Mouse (Mus musculus) hindbrain, embryonic 12.5 days (tissue): ENCODE measurements around the gene Ccdc61. TPM values are rescaled to one million over a fixed set of nuclear protein-coding genes. Genes with fewer than 3 reads are reported as not detected.

ENCODE experiments used
- ATAC-seq: fragments of 200-750 bp; cut with Nextera tagmentation; 2 replicates; pipeline ENCODE4 v1.8.0; 2017; ENCODE audit warnings: moderate TSS enrichment; ENCODE audit not compliant: low FRiP score
- H3K27ac ChIP-seq: fragments of 300-500 bp; sonication (generic); 2 replicates; pipeline ENCODE4 v1.5.1; 2016; ENCODE audit warnings: mild to moderate bottlenecking
- H3K27me3 ChIP-seq: fragments of 300-500 bp; sonication (generic); 2 replicates; pipeline ENCODE4 v1.6.1; 2016; ENCODE audit warnings: mild to moderate bottlenecking
- H3K36me3 ChIP-seq: fragments of 300-500 bp; sonication (generic); 2 replicates; pipeline ENCODE4 v1.6.1; 2016; ENCODE audit warnings: mild to moderate bottlenecking
- H3K4me1 ChIP-seq: fragments of 300-500 bp; sonication (generic); 2 replicates; pipeline ENCODE4 v1.6.1; 2016
- H3K4me2 ChIP-seq: fragments of 300-500 bp; sonication (generic); replicated peaks from 2 replicates; pipeline ENCODE4 v1.6.1; 2016; ENCODE audit warnings: mild to moderate bottlenecking
- H3K4me3 ChIP-seq: fragments of 300-500 bp; sonication (generic); 2 replicates; pipeline ENCODE4 v1.5.1; 2016; ENCODE audit warnings: mild to moderate bottlenecking
- H3K9ac ChIP-seq: fragments of 300-500 bp; sonication (generic); 2 replicates; pipeline ENCODE4 v1.6.1; 2016; ENCODE audit warnings: mild to moderate bottlenecking, moderate library complexity
- H3K9me3 ChIP-seq: fragments of 300-500 bp; sonication (generic); replicated peaks from 2 replicates; pipeline ENCODE4 v1.6.1; 2016; ENCODE audit warnings: mild to moderate bottlenecking
- WGBS: fragments of 180-500 bp; shearing (Covaris S2); methylation state at CpG from one replicate; pipeline ENCODE4 v1.1.7; 2016; 5-methylcytosine and 5-hydroxymethylcytosine counted together
- polyA plus RNA-seq: library from polyadenylated mRNA; unstranded; fragments of >200 nt; fragmentation: Nextera tagmentation; extraction: Ambion mirVana; gene quantifications from 2 replicates; pipeline ENCODE4 v1.2.1, GENCODE M21; 2016

Ccdc61 gene
- polyA plus RNA-seq, 1 experiment from 2014 or later, result 31.9 TPM

DNA sequence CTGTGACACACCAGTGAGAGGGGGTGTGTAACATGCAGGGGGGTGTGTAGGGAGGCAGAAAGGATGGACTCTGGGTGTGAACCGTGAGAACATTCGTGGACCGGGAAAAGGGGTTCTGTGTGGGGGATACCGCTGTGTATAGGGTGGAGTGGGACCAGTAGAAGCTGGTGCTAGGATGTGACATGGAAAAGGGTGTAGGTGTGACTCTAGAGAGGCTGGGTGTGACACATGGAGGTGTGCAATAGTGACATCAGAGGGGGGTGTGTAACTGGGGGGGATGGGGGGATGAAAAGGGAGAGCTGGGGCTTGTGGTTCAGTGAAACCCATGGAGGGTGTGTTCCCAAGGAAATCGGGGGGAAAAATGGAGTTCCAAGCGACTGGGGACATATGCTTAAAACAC, 16.7 kb upstream of the Ccdc61 start:
- peak overlapping the region; percentile 83 for H3K4me2 ChIP-seq
- peak overlapping the region; percentile 95 for H3K27ac ChIP-seq
- peak overlapping the region; percentile 100 for H3K9ac ChIP-seq
- WGBS, result 54% methylated on average over 6 of the region's 6 CpGs
- H3K4me3 ChIP-seq, result peak overlapping the region; percentile 93
- no peaks in the 10 kb centered on the region for H3K36me3 ChIP-seq
- no peaks in the 10 kb centered on the region for H3K9me3 ChIP-seq
- ATAC-seq, result no peak
- H3K4me1 ChIP-seq, result peaks cover 72% of the 10 kb centered on the region
- H3K27me3 ChIP-seq, result peaks cover 13% of the 10 kb centered on the region

GRCm38 (mm10) chr7:18926041-18926790, 16.0 kb upstream of the Ccdc61 start:
- Histone ChIP-seq H3K9ac (peak overlapping the region; percentile 100), H3K4me2 (peak overlapping the region; percentile 83), H3K27me3 (peaks cover 13% of the 10 kb centered on the region), H3K4me3 (peak overlapping the region; percentile 93), H3K4me1 (peaks cover 72% of the 10 kb centered on the region), H3K36me3 (no peaks in the 10 kb centered on the region), H3K27ac (peak overlapping the region; percentile 95), H3K9me3 (no peaks in the 10 kb centered on the region)
- peak; percentile 11 for ATAC-seq
- 3% methylated on average over 33 of the region's 42 CpGs for WGBS

GRCm38 (mm10) chr7:18925162-18925938, 15.1 kb upstream of the Ccdc61 start, which contains the start of gene Nova2:
Nova2 (plus strand) TSS chr7:18925888.
- Histone ChIP-seq H3K27ac (peak within 1 kb of the TSS; percentile 95), H3K9ac (peak within 1 kb of the TSS; percentile 100), H3K4me3 (peak within 1 kb of the TSS; percentile 93), H3K9me3 (no peaks in the 10 kb centered on the region), H3K4me2 (peak within 1 kb of the TSS; percentile 83), H3K4me1 (peaks cover 72% of the 10 kb centered on the region), H3K27me3 (peaks cover 13% of the 10 kb centered on the region), H3K36me3 (no peaks in the 10 kb centered on the region)
- peak; percentile 87 for ATAC-seq
- WGBS, result under 1% methylated on average over 28 of the region's 45 CpGs

GRCm38 (mm10) chr7:18924321-18924720, 14.1 kb upstream of the Ccdc61 start:
- H3K9ac ChIP-seq, result no peak overlapping the region

DNA sequence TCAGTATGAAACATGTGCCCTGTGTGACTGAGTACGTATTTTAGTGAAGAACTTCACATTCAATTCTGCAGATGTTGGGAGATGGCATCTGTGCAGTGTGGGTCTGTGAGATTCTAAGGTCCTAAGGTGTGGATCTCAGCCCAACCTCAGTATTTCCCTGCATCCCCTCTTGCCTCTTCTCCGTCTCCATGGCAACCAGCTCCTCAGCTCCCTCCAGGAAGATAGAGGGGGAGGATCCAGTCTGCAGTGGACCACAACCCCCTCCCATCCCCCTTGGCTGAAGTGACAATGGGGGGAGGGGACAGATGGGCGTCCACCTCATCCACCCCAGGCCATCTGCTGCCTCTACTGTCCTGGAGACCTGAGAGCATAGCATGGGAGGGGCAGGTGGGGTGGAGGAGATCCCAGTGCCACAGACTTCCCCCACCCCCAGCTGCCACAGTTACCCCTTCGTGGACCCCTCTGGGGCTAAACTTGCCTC, 13.5 kb upstream of the Ccdc61 start:
- Histone ChIP-seq H3K36me3 (no peaks in the 10 kb centered on the region), H3K4me1 (peaks cover 61% of the 10 kb centered on the region), H3K27ac (peak overlapping the region; percentile 95), H3K4me2 (peak overlapping the region; percentile 83), H3K9me3 (no peaks in the 10 kb centered on the region), H3K27me3 (peaks cover 13% of the 10 kb centered on the region), H3K4me3 (peak overlapping the region; percentile 12; the same call in 1 of the 2 replicates), H3K9ac (peak overlapping the region; percentile 13; the same call in 1 of the 2 replicates)
- WGBS, result 18% methylated on average over 4 of the region's 4 CpGs
- peak; percentile 35 for ATAC-seq

More at GRCm38 (mm10) chr7:18924321-18924720, 14.1 kb upstream of the Ccdc61 start:
- H3K4me3 ChIP-seq, result 0 out of 2 replicates have a peak overlapping the region, but pooled peaks have one; percentile 12
- H3K27ac ChIP-seq, result peak overlapping the region; percentile 95
- H3K9me3 ChIP-seq, result no peaks in the 10 kb centered on the region
- peaks cover 13% of the 10 kb centered on the region for H3K27me3 ChIP-seq
- H3K4me1 ChIP-seq, result peaks cover 67% of the 10 kb centered on the region
- no peak for ATAC-seq
- H3K4me2 ChIP-seq, result peak overlapping the region; percentile 83
- H3K36me3 ChIP-seq, result no peaks in the 10 kb centered on the region
- 3% methylated on average over 8 of the region's 8 CpGs for WGBS

DNA sequence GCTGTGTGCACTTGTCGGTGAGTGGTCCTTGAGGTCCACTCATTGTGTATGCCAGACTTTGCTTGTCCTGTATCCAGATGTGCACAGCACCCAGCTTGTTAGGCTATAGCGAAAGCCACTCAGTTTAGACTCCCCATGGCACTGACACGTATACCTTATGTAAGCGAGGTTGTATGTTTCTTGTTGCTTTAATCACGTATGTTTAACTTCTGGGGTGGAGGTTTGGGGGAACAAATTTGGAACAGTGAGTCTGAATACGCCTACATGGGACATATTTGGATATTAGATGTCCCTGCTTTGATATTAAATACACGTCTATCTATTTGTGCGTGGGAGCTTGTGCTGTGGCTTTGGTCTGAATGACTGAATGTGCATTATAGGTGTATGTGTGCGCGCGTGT, 13.1 kb upstream of the Ccdc61 start:
- Histone ChIP-seq H3K27ac (peak overlapping the region; percentile 95), H3K4me1 (peaks cover 58% of the 10 kb centered on the region), H3K36me3 (no peaks in the 10 kb centered on the region), H3K4me3 (peak overlapping the region; percentile 12; the same call in 1 of the 2 replicates), H3K27me3 (peaks cover 13% of the 10 kb centered on the region), H3K4me2 (peak overlapping the region; percentile 83), H3K9me3 (no peaks in the 10 kb centered on the region), H3K9ac (peak overlapping the region; percentile 13; the same call in 1 of the 2 replicates)
- WGBS, result 61% methylated on average over 11 of the region's 11 CpGs
- no peak for ATAC-seq

DNA sequence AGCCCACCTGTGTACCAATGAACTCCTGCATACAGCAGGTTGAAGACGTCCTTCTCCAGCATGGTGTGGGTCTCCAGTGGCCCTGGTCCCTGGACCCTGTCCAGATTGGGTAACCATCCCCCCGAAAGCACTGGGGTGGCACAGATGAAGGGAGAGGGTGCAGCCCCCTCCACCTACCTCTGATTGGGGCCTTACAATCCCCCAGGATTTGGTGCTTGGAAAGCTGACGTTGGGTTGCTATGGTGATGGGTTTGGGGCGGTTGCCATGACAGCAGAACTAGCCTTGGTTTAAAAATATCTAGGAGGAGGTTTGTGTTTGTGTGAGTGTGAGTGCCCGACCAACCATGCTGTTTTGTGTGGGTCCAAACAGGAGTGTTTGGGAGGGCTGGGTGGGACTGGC, 12.6 kb upstream of the Ccdc61 start:
- Histone ChIP-seq H3K9ac (no peak overlapping the region), H3K27ac (peak overlapping the region; percentile 95), H3K4me3 (0 out of 2 replicates have a peak overlapping the region, but pooled peaks have one; percentile 12), H3K4me1 (peaks cover 54% of the 10 kb centered on the region), H3K4me2 (peak overlapping the region; percentile 83), H3K27me3 (peaks cover 13% of the 10 kb centered on the region), H3K36me3 (no peaks in the 10 kb centered on the region), H3K9me3 (no peaks in the 10 kb centered on the region)
- 0 out of 2 replicates have a peak, but pooled peaks have one; percentile 1 for ATAC-seq
- whole genome bisulfite sequencing, result 28% methylated on average over 5 of the region's 5 CpGs

DNA sequence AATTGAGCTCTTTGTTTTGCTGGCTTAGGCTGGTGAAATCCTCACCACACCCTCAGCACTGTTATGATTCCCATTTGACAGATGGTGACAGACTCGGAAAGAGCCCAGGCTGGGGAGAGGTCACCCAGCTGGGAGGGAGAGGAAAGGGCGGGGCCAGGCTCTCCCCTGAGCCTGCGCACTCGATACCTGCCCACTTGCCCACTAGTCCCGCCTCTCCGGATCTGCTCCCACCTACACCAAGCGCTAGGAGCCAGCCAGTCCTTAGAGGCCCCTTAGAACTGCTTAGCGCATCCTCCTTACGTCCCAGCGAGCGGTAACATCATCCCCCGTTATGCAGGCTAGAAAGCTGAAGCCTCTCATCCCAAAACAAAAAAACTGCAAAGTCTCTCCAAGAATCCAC, 10.9 kb upstream of the Ccdc61 start:
- Histone ChIP-seq H3K9me3 (no peaks in the 10 kb centered on the region), H3K27ac (peak overlapping the region; percentile 95), H3K4me1 (peaks cover 42% of the 10 kb centered on the region), H3K36me3 (no peaks in the 10 kb centered on the region), H3K4me2 (peak overlapping the region; percentile 40), H3K4me3 (no peak overlapping the region), H3K27me3 (peaks cover 6% of the 10 kb centered on the region), H3K9ac (no peak overlapping the region)
- 3% methylated on average over 12 of the region's 12 CpGs for WGBS
- ATAC-seq, result no peak

- no peak for ATAC-seq
- 70% methylated on average over 3 of the region's 3 CpGs for WGBS
- Histone ChIP-seq H3K4me2 (no peak overlapping the region), H3K9me3 (no peaks in the 10 kb centered on the region), H3K27me3 (no peaks in the 10 kb centered on the region), H3K27ac (no peak overlapping the region), H3K9ac (no peak overlapping the region), H3K4me3 (no peak overlapping the region), H3K36me3 (no peaks in the 10 kb centered on the region), H3K4me1 (peaks cover 21% of the 10 kb centered on the region)
These were observed 7.7 kb upstream of the Ccdc61 start for GRCm38 (mm10) chr7:18917931-18918330.

GRCm38 (mm10) chr7:18916254-18916653, 6.0 kb upstream of the Ccdc61 start:
- Histone ChIP-seq H3K4me2 (no peak overlapping the region), H3K4me3 (no peak overlapping the region), H3K36me3 (no peaks in the 10 kb centered on the region), H3K9ac (no peak overlapping the region), H3K27ac (no peak overlapping the region), H3K27me3 (no peaks in the 10 kb centered on the region), H3K9me3 (no peaks in the 10 kb centered on the region), H3K4me1 (peaks cover 5% of the 10 kb centered on the region)
- no peak for ATAC-seq
- WGBS, result 79% methylated on average over 4 of the region's 4 CpGs

DNA sequence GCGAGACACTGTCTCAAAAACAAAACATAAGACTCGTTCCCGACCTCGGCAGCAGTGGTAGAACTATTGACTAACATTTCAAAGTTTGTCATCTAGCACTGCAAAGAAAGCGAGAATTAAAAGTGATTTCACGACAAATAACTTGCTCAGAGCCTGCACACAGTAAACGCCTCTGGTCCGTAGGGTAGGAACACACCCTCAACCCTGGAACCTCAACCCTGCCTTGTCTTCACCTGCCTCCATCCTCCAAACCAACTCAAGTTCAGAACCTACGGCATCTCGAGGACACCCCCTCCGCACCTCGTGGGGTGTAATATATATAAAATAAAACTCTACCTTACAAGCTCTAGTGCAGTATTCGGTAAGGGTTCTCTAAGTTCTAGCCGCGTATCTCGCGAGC, 418 bp downstream of the Ccdc61 start:
- no peaks in the 10 kb centered on the region for H3K27me3 ChIP-seq
- peaks cover 22% of the 10 kb centered on the region for H3K4me1 ChIP-seq
- no peak overlapping the region for H3K27ac ChIP-seq
- H3K4me3 ChIP-seq, result peak overlapping the region; percentile 79
- H3K9me3 ChIP-seq, result no peaks in the 10 kb centered on the region
- WGBS, result 10% methylated on average over 17 of the region's 17 CpGs
- no peaks in the 10 kb centered on the region for H3K36me3 ChIP-seq
- peak overlapping the region; percentile 70 for H3K4me2 ChIP-seq
- H3K9ac ChIP-seq, result peak overlapping the region; percentile 57
- ATAC-seq, result peak; percentile 7; the same call in 1 of the 2 replicates

DNA sequence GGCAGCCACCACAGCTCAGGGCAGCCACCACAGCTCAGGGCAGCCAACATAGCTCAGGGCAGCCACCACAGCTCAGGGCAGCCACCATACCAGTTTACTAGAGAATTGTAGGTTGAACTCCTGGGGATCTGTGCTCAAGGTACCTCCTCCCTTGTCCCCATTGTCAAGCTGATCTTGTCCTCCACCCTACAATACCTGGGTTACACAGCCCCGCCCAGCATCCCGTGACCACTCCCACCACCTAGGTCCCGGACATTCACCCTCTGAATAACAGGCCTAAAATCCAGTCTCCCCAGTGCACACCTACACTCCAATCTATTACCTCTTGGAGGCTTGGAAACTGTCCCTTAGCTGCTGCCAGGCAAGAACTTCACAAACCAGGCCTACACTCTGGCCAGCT, 5.2 kb downstream of the Ccdc61 start:
- H3K27ac ChIP-seq, result no peak overlapping the region
- H3K4me3 ChIP-seq, result no peak overlapping the region
- H3K4me1 ChIP-seq, result peaks cover 18% of the 10 kb centered on the region
- H3K4me2 ChIP-seq, result no peak overlapping the region
- peaks cover 17% of the 10 kb centered on the region; the same call in 1 of the 2 replicates for H3K36me3 ChIP-seq
- ATAC-seq, result no peak
- H3K27me3 ChIP-seq, result no peaks in the 10 kb centered on the region
- no peaks in the 10 kb centered on the region for H3K9me3 ChIP-seq
- WGBS, result 90% methylated on average over 3 of the region's 3 CpGs
- no peak overlapping the region for H3K9ac ChIP-seq
